Mouse (Mus musculus): ENCODE measurements around the gene Mindy4.

DNA sequence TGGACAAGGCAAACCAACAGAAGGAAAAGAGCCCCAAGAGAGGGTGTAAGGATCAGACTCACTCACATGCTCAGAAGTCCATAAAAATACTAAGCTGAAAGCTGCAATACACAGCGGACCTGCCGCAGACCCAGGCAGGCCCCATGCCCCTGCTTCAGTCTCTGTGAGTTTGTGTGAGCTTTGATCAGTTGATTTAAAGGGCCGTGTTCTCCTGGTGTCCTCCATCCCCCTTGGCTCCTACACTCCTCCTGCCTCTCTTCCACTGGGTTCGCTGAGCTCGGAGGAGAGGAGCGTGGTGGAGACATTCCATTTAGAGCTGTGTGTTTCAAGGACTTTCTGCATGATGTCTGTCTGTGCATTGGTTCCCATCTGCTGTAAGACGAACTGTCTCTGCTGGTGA, 48.4 kb downstream of the Mindy4 start:
- TF ChIP-seq CTCF (conservative IDR thresholded peaks at IDR 0.05; ENCODE audit: low read length) (no peak), NANOG (IDR thresholded peaks at IDR 0.05; ENCODE audit: borderline replicate concordance, low read length) (no peak)
